Mouse (Mus musculus) olfactory bulb, adult 2 months (tissue): ENCODE measurements around the gene Gatad2a.

ENCODE experiments used
- CTCF ChIP-seq: fragments of 200-500 bp; IDR thresholded peaks from 2 replicates; pipeline ENCODE4 v1.5.1; 2012; ENCODE audit warnings: low read depth, mild to moderate bottlenecking, low read length, moderate library complexity; ENCODE audit not compliant: insufficient read depth
- POLR2A ChIP-seq: fragments of 200-500 bp; IDR thresholded peaks from 2 replicates; pipeline ENCODE4 v1.6.1; 2012; ENCODE audit warnings: mild to moderate bottlenecking, low read depth, low read length, moderate library complexity; ENCODE audit not compliant: insufficient read depth

DNA sequence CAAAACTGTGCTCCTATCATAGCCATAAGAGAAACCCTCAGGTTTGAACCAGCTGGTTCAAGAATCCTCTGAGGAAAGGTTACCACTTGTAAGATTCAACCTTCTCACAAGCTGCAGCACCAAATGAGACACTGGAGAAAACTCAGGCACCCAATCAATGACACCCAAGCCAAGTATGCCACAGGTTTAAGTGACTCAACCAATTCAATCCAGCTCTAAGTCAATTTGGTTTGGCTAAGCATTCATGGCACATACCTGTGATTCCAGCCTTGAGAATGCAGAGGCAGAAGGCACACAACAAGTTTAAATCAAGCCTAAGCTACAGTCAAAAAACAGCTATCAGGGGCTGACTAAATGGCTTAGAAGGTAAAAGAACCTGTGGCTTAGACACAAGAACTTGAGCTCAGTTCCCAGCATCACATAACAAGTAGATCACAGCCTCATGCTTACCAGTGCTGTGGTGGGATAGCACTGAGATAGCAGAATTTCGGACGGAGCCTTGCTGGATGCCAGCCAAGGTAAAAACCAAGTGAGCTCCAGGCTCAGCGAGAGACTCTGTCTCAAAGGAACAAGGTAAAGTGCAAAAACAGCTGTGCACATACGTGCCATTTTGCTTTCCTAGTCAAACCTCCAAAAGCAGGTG is 28.8 kb downstream of the Gatad2a start:
- TF ChIP-seq CTCF (no peak), POLR2A (no peak)
